Comparison of ENCODE assay signal across 9 mouse cellular contexts in the genomic region with DNA sequence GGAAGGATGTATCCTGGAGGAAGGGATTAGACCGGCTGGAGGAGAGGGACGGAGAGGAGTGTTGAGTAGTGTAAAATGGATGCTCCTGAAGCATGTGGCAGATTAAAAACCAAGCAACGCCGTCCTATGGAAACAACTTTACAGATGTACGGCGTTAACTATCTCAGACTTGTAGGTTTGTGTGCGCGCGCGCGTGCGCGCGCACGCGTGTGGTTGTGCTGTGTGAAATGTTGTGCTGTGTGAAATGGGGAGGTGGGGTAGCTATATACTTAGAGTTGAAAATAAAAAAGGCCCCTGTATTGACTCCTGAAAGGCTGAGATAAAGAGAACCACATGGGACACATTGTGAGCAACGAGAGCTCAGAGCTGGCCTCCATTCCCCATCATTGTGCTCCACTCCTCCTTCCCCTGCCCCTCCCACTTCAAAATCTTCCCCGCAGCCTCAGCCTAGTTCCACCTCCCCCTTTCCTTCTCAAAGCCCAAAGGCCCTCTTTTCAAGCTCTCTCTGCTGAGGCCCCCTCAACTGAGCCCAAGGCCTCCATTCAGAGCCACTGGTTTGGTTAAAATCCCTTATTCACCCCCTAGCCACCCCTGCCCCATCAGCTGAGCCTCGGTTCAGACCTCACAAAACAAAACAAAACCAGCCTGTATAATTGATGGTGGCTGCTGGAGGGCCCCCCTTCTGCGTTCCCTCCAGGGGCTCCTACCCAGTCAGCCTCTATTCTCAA. TPM values are rescaled to one million over a fixed set of nuclear protein-coding genes. Genes with fewer than 3 reads are reported as not detected.
DNase-seq lines count a peak whose midpoint lies in the region; ATAC-seq and TF ChIP-seq lines count a peak whose summit lies in the region.
"Had no signal": no experiment of that assay in that cellular context is flagged by ENCODE, and none has a peak within 500 bp of the region (broad histone marks: within the 10 kb centered on the region; RNA-seq: fewer than 3 reads in every experiment).

No protein-coding gene starts in this region.

- no peak overlapping the region for H3K9ac ChIP-seq in heart, embryonic 14.5 days (ENCODE audit: low read length)
- H3K9ac ChIP-seq in embryonic facial prominence, embryonic 11.5 days (replicated peaks; ENCODE audit: low read length) = peak overlapping the region; percentile 43
- no peak overlapping the region for H3K9ac ChIP-seq in hindbrain, postnatal 0 days (replicated peaks; ENCODE audit: low read length)
- H3K9ac ChIP-seq in midbrain, embryonic 15.5 days = no peak overlapping the region

- H3K9me3 ChIP-seq in heart, embryonic 14.5 days (ENCODE audit: control insufficient read depth, low read length) = peaks cover 7% of the 10 kb centered on the region
- H3K9me3 ChIP-seq in embryonic facial prominence, embryonic 11.5 days (replicated peaks; ENCODE audit: control insufficient read depth, low read length) = no peaks in the 10 kb centered on the region; the same call in 1 of the 2 replicates
- H3K9me3 ChIP-seq in hindbrain, postnatal 0 days (ENCODE audit: low read length) = no peaks in the 10 kb centered on the region
- H3K9me3 ChIP-seq in midbrain, embryonic 15.5 days = no peaks in the 10 kb centered on the region

- ATAC-seq in heart, embryonic 14.5 days (ENCODE audit: insufficient number of reproducible peaks, insufficient read depth, low FRiP score, low read depth) = no peak
- ATAC-seq in embryonic facial prominence, embryonic 11.5 days (replicated peaks; ENCODE audit: insufficient number of reproducible peaks, low FRiP score, low TSS enrichment, low read depth) = peak; percentile 92
- ATAC-seq in hindbrain, postnatal 0 days = peak; percentile 56
- peak; percentile 84 for ATAC-seq in midbrain, embryonic 15.5 days (replicated peaks)

- H3K36me3 ChIP-seq in heart, embryonic 14.5 days (ENCODE audit: control insufficient read depth, insufficient read depth, low read length) = no peaks in the 10 kb centered on the region
- H3K36me3 ChIP-seq in embryonic facial prominence, embryonic 11.5 days (replicated peaks; ENCODE audit: control insufficient read depth, insufficient read depth, low read depth, low read length) = no peaks in the 10 kb centered on the region
- H3K36me3 ChIP-seq in hindbrain, postnatal 0 days (ENCODE audit: insufficient read depth, low read length) = no peaks in the 10 kb centered on the region
- H3K36me3 ChIP-seq in midbrain, embryonic 15.5 days (replicated peaks) = no peaks in the 10 kb centered on the region

- peak overlapping the region; percentile 16 for H3K4me2 ChIP-seq in heart, embryonic 14.5 days (ENCODE audit: low read length)
- peak overlapping the region; percentile 21 for H3K4me2 ChIP-seq in embryonic facial prominence, embryonic 11.5 days (ENCODE audit: low read depth, low read length)
- peak overlapping the region; percentile 43 for H3K4me2 ChIP-seq in hindbrain, postnatal 0 days (ENCODE audit: low read depth, low read length)
- H3K4me2 ChIP-seq in midbrain, embryonic 15.5 days = peak overlapping the region; percentile 47

- no peaks in the 10 kb centered on the region; the same call in 1 of the 2 replicates for H3K27me3 ChIP-seq in heart, embryonic 14.5 days (ENCODE audit: control insufficient read depth, insufficient read depth, low read length)
- no peaks in the 10 kb centered on the region for H3K27me3 ChIP-seq in embryonic facial prominence, embryonic 11.5 days (ENCODE audit: control insufficient read depth, insufficient read depth, low read length)
- no peaks in the 10 kb centered on the region for H3K27me3 ChIP-seq in hindbrain, postnatal 0 days (ENCODE audit: insufficient read depth, low read length)
- no peaks in the 10 kb centered on the region for H3K27me3 ChIP-seq in midbrain, embryonic 15.5 days (replicated peaks)

- no peak for TF ChIP-seq CTCF in hindbrain, postnatal 0 days (IDR thresholded peaks at IDR 0.05; ENCODE audit: low read depth)

- WGBS in heart, embryonic 14.5 days = 54% methylated on average over 20 of the region's 20 CpGs
- WGBS in embryonic facial prominence, embryonic 11.5 days = 33% methylated on average over 20 of the region's 20 CpGs
- 24% methylated on average over 20 of the region's 20 CpGs for WGBS in hindbrain, postnatal 0 days
- 12% methylated on average over 20 of the region's 20 CpGs for WGBS in midbrain, embryonic 15.5 days

- no peak for DNase-seq in heart, adult 18-20 months
- DNase-seq in embryonic facial prominence, embryonic 11.5 days (ENCODE audit: low spot score) = peak; percentile 80
- peak; percentile 29 for DNase-seq in hindbrain, postnatal 0 days (ENCODE audit: low spot score)
- DNase-seq in T-cell, adult 2 months (ENCODE audit: low spot score) = no peak
- no peak for DNase-seq in yolk sac, embryonic 10.5 days (ENCODE audit: low spot score)
- no peak for DNase-seq in layer of hippocampus, adult 8-10 months (ENCODE audit: low spot score in 2 of 2)
- DNase-seq: kidney, postnatal 36 days had no signal

- no peak overlapping the region for H3K27ac ChIP-seq in heart, embryonic 14.5 days (replicated peaks in 1 of 2; ENCODE audit: control insufficient read depth in 1 of 2, insufficient read depth in 1 of 2, low read depth in 2 of 2, low read length in 2 of 2)
- H3K27ac ChIP-seq in embryonic facial prominence, embryonic 11.5 days (replicated peaks; ENCODE audit: low read depth, low read length) = peak overlapping the region; percentile 91
- H3K27ac ChIP-seq in hindbrain, postnatal 0 days = 0 out of 2 replicates have a peak overlapping the region, but pooled peaks have one; percentile 26
- peak overlapping the region; percentile 60 for H3K27ac ChIP-seq in midbrain, embryonic 15.5 days

- peaks cover 11 to 16% of the 10 kb centered on the region in 2 experiments for H3K4me1 ChIP-seq in heart, embryonic 14.5 days (ENCODE audit: control insufficient read depth in 2 of 2, insufficient read depth in 2 of 2, low read length in 2 of 2)
- peaks cover 6% of the 10 kb centered on the region; the same call in 1 of the 2 replicates for H3K4me1 ChIP-seq in embryonic facial prominence, embryonic 11.5 days (ENCODE audit: control insufficient read depth, insufficient read depth, low read length)
- peaks cover 12% of the 10 kb centered on the region for H3K4me1 ChIP-seq in hindbrain, postnatal 0 days (ENCODE audit: insufficient read depth, low read length)
- H3K4me1 ChIP-seq in midbrain, embryonic 15.5 days = peaks cover 24% of the 10 kb centered on the region

- H3K4me3 ChIP-seq in heart, embryonic 14.5 days (ENCODE audit: control insufficient read depth in 1 of 2, insufficient read depth in 1 of 2, low read depth in 1 of 2, low read length in 2 of 2) = no peak overlapping the region
- H3K4me3 ChIP-seq in embryonic facial prominence, embryonic 11.5 days (ENCODE audit: low read depth, low read length) = no peak overlapping the region
- 0 out of 2 replicates have a peak overlapping the region, but pooled peaks have one; percentile 2 for H3K4me3 ChIP-seq in hindbrain, postnatal 0 days (ENCODE audit: low read length)
- H3K4me3 ChIP-seq in midbrain, embryonic 15.5 days = peak overlapping the region; percentile 25

RNA-seq across cellular contexts. Expression of gene Nepro, which starts 36.9 kb away (rescaled TPM):
- 5.3 and 6.0 TPM in 2 replicates for polyA plus RNA-seq in heart, embryonic 14.5 days (2014; fragmentation: Nextera tagmentation; extraction: Ambion mirVana)
- total RNA-seq in heart, adult 18-20 months (2021) = 1 to 10 TPM; 3.6 to 4.5 TPM
- polyA plus RNA-seq in embryonic facial prominence, embryonic 11.5 days (2014; fragmentation: Nextera tagmentation; extraction: Ambion mirVana) = 12.6 and 14.5 TPM in 2 replicates
- total RNA-seq in hindbrain, postnatal 0 days (2014; rRNA removed) = 3.3 and 3.5 TPM in 2 replicates
- 3.2 TPM in 2 replicates for polyA plus RNA-seq in hindbrain, postnatal 0 days (2015; fragmentation: Nextera tagmentation; extraction: Ambion mirVana)
- 4.4 and 4.9 TPM in 2 replicates for polyA plus RNA-seq in midbrain, embryonic 15.5 days (2015; fragmentation: Nextera tagmentation; extraction: Ambion mirVana)
- 1 to 10 TPM; 5.0 to 9.0 (median 6.0) TPM for total RNA-seq in layer of hippocampus, adult 8-10 months (2022)

RNA-seq across cellular contexts. Expression of gene Gtpbp8, which starts 59.0 kb away (rescaled TPM):
- 21.1 and 23.7 TPM in 2 replicates for polyA plus RNA-seq in heart, embryonic 14.5 days (2014; fragmentation: Nextera tagmentation; extraction: Ambion mirVana)
- 10 to 100 TPM in 1 of 2 experiments, 1 to 10 TPM in 1; 9.1 to 11.1 TPM for total RNA-seq in heart, adult 18-20 months (2021)
- 29.3 and 32.5 TPM in 2 replicates for polyA plus RNA-seq in embryonic facial prominence, embryonic 11.5 days (2014; fragmentation: Nextera tagmentation; extraction: Ambion mirVana)
- total RNA-seq in hindbrain, postnatal 0 days (2014; rRNA removed) = 22.4 and 22.9 TPM in 2 replicates
- polyA plus RNA-seq in hindbrain, postnatal 0 days (2015; fragmentation: Nextera tagmentation; extraction: Ambion mirVana) = 32.2 and 33.5 TPM in 2 replicates
- 35.3 and 38.1 TPM in 2 replicates for polyA plus RNA-seq in midbrain, embryonic 15.5 days (2015; fragmentation: Nextera tagmentation; extraction: Ambion mirVana)
- total RNA-seq in layer of hippocampus, adult 8-10 months (2022) = 10 to 100 TPM; 20.8 to 27.8 (median 26.8) TPM

Comparison
In these comparisons a context has a peak if more than half of its experiments do, and no peak if none do; other contexts are left out.
1. H3K27ac ChIP-seq: peak in embryonic facial prominence, embryonic 11.5 days (single experiment), hindbrain, postnatal 0 days (single experiment) and midbrain, embryonic 15.5 days (single experiment); none in heart, embryonic 14.5 days (0 of 2).
2. H3K4me3 ChIP-seq: peak in hindbrain, postnatal 0 days (single experiment) and midbrain, embryonic 15.5 days (single experiment); none in heart, embryonic 14.5 days (0 of 2) and embryonic facial prominence, embryonic 11.5 days (single experiment).
3. DNase-seq: peak in embryonic facial prominence, embryonic 11.5 days (single experiment) and hindbrain, postnatal 0 days (single experiment); none in heart, adult 18-20 months (0 of 2), T-cell, adult 2 months (single experiment), yolk sac, embryonic 10.5 days (single experiment) and layer of hippocampus, adult 8-10 months (0 of 2).
4. Peak in every context shown above with its lines, with median percentiles within 50 percentile points of each other: H3K4me2 ChIP-seq.